Comparison of ENCODE assay signal across 8 mouse cellular contexts in the genomic region with DNA sequence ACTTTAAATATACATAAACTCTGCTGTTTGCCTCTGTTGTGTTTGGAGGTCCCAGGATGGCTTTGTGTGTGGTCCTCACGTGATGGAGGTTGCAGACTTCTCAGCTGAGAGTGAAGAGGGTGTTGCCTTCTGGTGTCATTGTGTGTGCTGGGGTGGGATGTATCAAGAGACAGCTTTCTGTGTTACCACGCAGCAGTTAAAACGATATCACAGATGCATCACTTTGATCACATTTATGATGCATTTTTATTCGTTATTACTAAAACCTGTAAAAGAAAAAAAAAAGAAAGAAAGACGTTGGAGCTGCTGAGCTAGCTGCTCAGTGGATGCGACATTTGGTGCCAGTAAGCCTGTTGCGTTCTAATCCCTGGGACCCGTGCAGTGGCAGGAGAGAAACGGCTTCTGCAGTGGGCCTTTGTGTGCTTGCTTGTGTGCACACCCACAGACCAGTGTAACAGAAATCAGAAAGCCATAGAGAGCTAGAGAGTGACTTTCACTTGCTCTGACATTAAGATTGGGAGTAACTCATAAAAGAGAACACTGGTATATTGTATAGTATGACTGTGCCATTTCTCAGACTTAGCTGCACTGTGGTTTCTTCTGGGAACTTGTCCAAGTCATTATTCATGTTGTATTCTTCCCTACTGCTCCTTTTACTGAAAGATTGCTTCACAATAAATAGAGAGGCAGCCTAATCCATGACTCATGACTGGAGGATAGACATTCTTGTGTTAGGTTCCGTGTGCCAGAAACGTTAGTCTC. TPM values are rescaled to one million over a fixed set of nuclear protein-coding genes. Genes with fewer than 3 reads are reported as not detected.
DNase-seq lines count a peak whose midpoint lies in the region; ATAC-seq and TF ChIP-seq lines count a peak whose summit lies in the region.

No protein-coding gene starts in this region.

- DNase-seq in embryonic facial prominence, embryonic 10.5 days (ENCODE audit: low spot score) = no peak
- no peak for DNase-seq in thymus, adult 2 months
- no peak for DNase-seq in thymus, postnatal 4 days
- peak; percentile 48 to 51 for DNase-seq in left cerebral cortex, adult 9 months (ENCODE audit: low spot score in 2 of 2)
- DNase-seq in ovary, postnatal 14 days (ENCODE audit: low spot score) = no peak

- no peak for TF ChIP-seq POLR2A in thymus, adult 2 months (IDR thresholded peaks at IDR 0.05; ENCODE audit: control insufficient read depth, extremely low read depth, insufficient read depth, low read length, poor library complexity)

- no peak for TF ChIP-seq CTCF in thymus, adult 2 months (IDR thresholded peaks at IDR 0.05; ENCODE audit: borderline replicate concordance, control insufficient read depth, extremely low read depth, insufficient read depth, low read length, poor library complexity)

- no peaks in the 10 kb centered on the region for H3K27me3 ChIP-seq in embryonic facial prominence, embryonic 12.5 days
- no peaks in the 10 kb centered on the region for H3K27me3 ChIP-seq in embryonic facial prominence, embryonic 10.5 days (replicated peaks; ENCODE audit: low read depth, poor library complexity, severe bottlenecking)
- no peaks in the 10 kb centered on the region for H3K27me3 ChIP-seq in thymus, adult 2 months (ENCODE audit: control insufficient read depth, insufficient read depth, low read length)
- H3K27me3 ChIP-seq in forebrain, embryonic 16.5 days (replicated peaks; ENCODE audit: control insufficient read depth, insufficient read depth, low read length) = no peaks in the 10 kb centered on the region

- H3K9ac ChIP-seq in embryonic facial prominence, embryonic 12.5 days = no peak overlapping the region
- peak overlapping the region; percentile 17; the same call in 1 of the 2 replicates for H3K9ac ChIP-seq in forebrain, embryonic 16.5 days (replicated peaks; ENCODE audit: low read depth, low read length)

- H3K36me3 ChIP-seq in embryonic facial prominence, embryonic 12.5 days = no peaks in the 10 kb centered on the region
- no peaks in the 10 kb centered on the region for H3K36me3 ChIP-seq in embryonic facial prominence, embryonic 10.5 days (replicated peaks)
- H3K36me3 ChIP-seq in thymus, adult 2 months (ENCODE audit: control insufficient read depth, insufficient read depth, low read length) = no peaks in the 10 kb centered on the region
- no peaks in the 10 kb centered on the region for H3K36me3 ChIP-seq in forebrain, embryonic 16.5 days (ENCODE audit: control insufficient read depth, insufficient read depth)

- no peaks in the 10 kb centered on the region for H3K9me3 ChIP-seq in embryonic facial prominence, embryonic 12.5 days
- H3K9me3 ChIP-seq in embryonic facial prominence, embryonic 10.5 days = no peaks in the 10 kb centered on the region
- no peaks in the 10 kb centered on the region for H3K9me3 ChIP-seq in forebrain, embryonic 16.5 days (ENCODE audit: control insufficient read depth, low read length)

- peaks cover 26% of the 10 kb centered on the region for H3K4me1 ChIP-seq in embryonic facial prominence, embryonic 12.5 days
- H3K4me1 ChIP-seq in embryonic facial prominence, embryonic 10.5 days = peaks cover 22% of the 10 kb centered on the region
- H3K4me1 ChIP-seq in thymus, adult 2 months (replicated peaks; ENCODE audit: control insufficient read depth, insufficient read depth, low read length) = peaks cover 10% of the 10 kb centered on the region
- H3K4me1 ChIP-seq in forebrain, embryonic 16.5 days (replicated peaks; ENCODE audit: control insufficient read depth, insufficient read depth, low read length) = peaks cover 13% of the 10 kb centered on the region

- no peak for ATAC-seq in embryonic facial prominence, embryonic 12.5 days (ENCODE audit: insufficient number of reproducible peaks, insufficient read depth, low FRiP score, low TSS enrichment)
- peak; percentile 90 for ATAC-seq in forebrain, embryonic 16.5 days
- ATAC-seq in neutrophil, adult 5-6 weeks (ENCODE audit: extremely low read depth, insufficient number of reproducible peaks, low FRiP score, poor library complexity, severe bottlenecking) = peak; percentile 36; the same call in 1 of the 2 replicates

- 52% methylated on average over 11 of the region's 11 CpGs for WGBS in embryonic facial prominence, embryonic 12.5 days
- WGBS in embryonic facial prominence, embryonic 10.5 days = 60% methylated on average over 11 of the region's 11 CpGs
- WGBS in thymus, adult 2 months = 12% methylated on average over 11 of the region's 11 CpGs
- WGBS in forebrain, embryonic 16.5 days = 7% methylated on average over 11 of the region's 11 CpGs

- H3K4me3 ChIP-seq in embryonic facial prominence, embryonic 12.5 days = no peak overlapping the region
- no peak overlapping the region for H3K4me3 ChIP-seq in embryonic facial prominence, embryonic 10.5 days
- no peak overlapping the region for H3K4me3 ChIP-seq in thymus, adult 2 months (ENCODE audit: control insufficient read depth, insufficient read depth, low read length)
- H3K4me3 ChIP-seq in forebrain, embryonic 16.5 days (replicated peaks; ENCODE audit: low read length) = 0 out of 2 replicates have a peak overlapping the region, but pooled peaks have one; percentile 5

- no peak overlapping the region for H3K4me2 ChIP-seq in embryonic facial prominence, embryonic 12.5 days (replicated peaks)
- peak overlapping the region; percentile 39 for H3K4me2 ChIP-seq in forebrain, embryonic 16.5 days (ENCODE audit: low read length)

- peak overlapping the region; percentile 72 for H3K27ac ChIP-seq in embryonic facial prominence, embryonic 12.5 days
- H3K27ac ChIP-seq in embryonic facial prominence, embryonic 10.5 days (replicated peaks) = no peak overlapping the region
- H3K27ac ChIP-seq in thymus, adult 2 months (ENCODE audit: control insufficient read depth, insufficient read depth, low read length) = peak overlapping the region; percentile 29; the same call in 1 of the 2 replicates
- H3K27ac ChIP-seq in forebrain, embryonic 16.5 days (ENCODE audit: low read length) = peak overlapping the region; percentile 53; the same call in 1 of the 2 replicates

RNA-seq across cellular contexts. Expression of a gene that starts 32.7 kb away (rescaled TPM):
- 15.0 and 15.8 TPM in 2 replicates for polyA plus RNA-seq in embryonic facial prominence, embryonic 12.5 days (2016; fragmentation: Nextera tagmentation; extraction: Ambion mirVana)
- 6.0 and 7.8 TPM in 2 replicates for polyA plus RNA-seq in embryonic facial prominence, embryonic 10.5 days (2016; fragmentation: Nextera tagmentation; extraction: Ambion mirVana)
- polyA plus RNA-seq in thymus, adult 2 months (2012; rRNA removed) = 31.0 and 34.0 TPM in 2 replicates
- 19.6 and 23.9 TPM in 2 replicates for polyA plus RNA-seq in forebrain, embryonic 16.5 days (2015; fragmentation: Nextera tagmentation; extraction: Ambion mirVana)
- total RNA-seq in neutrophil, adult 5-6 weeks (2017) = 63.7 and 65.8 TPM in 2 replicates

Comparison
In these comparisons a context has a peak if more than half of its experiments do, and no peak if none do; other contexts are left out.
1. DNase-seq: peak in left cerebral cortex, adult 9 months (2 of 2); none in embryonic facial prominence, embryonic 10.5 days (single experiment), thymus, adult 2 months (single experiment), thymus, postnatal 4 days (single experiment) and ovary, postnatal 14 days (single experiment).